Mouse (Mus musculus): Measurements from ENCODE around the gene Rpsa. TPM values are rescaled to one million over a fixed set of nuclear protein-coding genes. Genes with fewer than 3 reads are reported as not detected.
"Not testable (repeated sequence)": the region's sequence is repeated elsewhere in the genome, so short reads cannot be mapped to it uniquely, and the experiment has no call there.

Rpsa gene
- polyA plus RNA-seq, 1 experiment from 2014 or later: 939 TPM

DNA sequence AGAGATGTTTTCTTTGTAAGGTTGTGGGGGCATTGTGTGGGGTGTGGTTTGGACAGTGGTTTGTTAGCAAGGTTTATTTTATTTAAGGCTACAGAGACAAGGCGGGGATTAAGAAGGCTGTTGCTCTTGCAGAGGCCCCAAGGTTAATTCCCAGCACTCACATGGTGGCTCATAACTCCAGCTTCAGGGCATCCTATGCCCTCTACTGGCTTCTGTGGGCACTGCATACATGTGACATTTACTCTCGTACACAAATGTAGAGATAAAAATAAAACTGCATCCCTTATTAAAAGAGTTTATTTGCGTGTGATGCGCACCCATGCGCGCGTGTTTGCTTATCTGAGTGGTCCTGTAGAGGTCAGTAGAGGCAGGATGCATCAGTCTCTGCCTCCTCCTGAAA, 38.4 kb upstream of the Rpsa start:
- Histone ChIP-seq H3K36me3 (ENCODE audit: control insufficient read depth, insufficient read depth, low read length) (no peaks in the 10 kb centered on the region), H3K27me3 (replicated peaks; ENCODE audit: control insufficient read depth, insufficient read depth, low read length) (no peaks in the 10 kb centered on the region), H3K4me3 (ENCODE audit: low read length) (no peak overlapping the region), H3K4me2 (ENCODE audit: low read length) (no peak overlapping the region), H3K9me3 (ENCODE audit: control insufficient read depth, low read length) (0 out of 2 replicates have a peak, but pooled peaks cover 2% of the 10 kb centered on the region), H3K9ac (ENCODE audit: low read depth, low read length) (no peak overlapping the region), H3K27ac (ENCODE audit: low read depth, low read length) (no peak overlapping the region), H3K4me1 (ENCODE audit: control insufficient read depth, insufficient read depth, low read depth, low read length) (no peaks in the 10 kb centered on the region)
- ATAC-seq: no peak
- WGBS: 87% methylated on average over 7 of the region's 7 CpGs

DNA sequence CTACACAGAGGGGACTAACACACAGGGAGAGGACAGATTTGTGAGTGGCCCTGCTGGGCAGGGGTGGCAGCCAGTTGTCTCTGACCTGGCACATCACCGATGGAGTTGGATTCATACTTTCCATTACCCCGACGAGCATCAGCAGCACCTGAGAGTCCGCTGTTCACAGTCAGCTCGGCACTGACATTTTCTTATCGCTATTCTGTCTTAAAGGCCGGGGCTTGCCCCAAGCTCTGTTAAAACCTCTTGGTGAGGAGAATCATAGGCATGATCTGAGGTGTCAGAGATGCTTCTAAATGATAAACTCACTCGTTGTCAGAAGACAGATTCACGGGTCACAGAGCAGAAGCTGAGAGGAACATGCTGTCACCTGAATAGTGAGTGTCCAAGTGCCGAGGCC, 36.4 kb upstream of the Rpsa start:
- 83% methylated on average over 10 of the region's 10 CpGs for WGBS
- Histone ChIP-seq H3K4me2 (ENCODE audit: low read length) (no peak overlapping the region), H3K36me3 (ENCODE audit: control insufficient read depth, insufficient read depth, low read length) (no peaks in the 10 kb centered on the region), H3K9me3 (ENCODE audit: control insufficient read depth, low read length) (0 out of 2 replicates have a peak, but pooled peaks cover 2% of the 10 kb centered on the region), H3K27me3 (replicated peaks; ENCODE audit: control insufficient read depth, insufficient read depth, low read length) (no peaks in the 10 kb centered on the region), H3K4me1 (ENCODE audit: control insufficient read depth, insufficient read depth, low read depth, low read length) (no peaks in the 10 kb centered on the region), H3K27ac (ENCODE audit: low read depth, low read length) (no peak overlapping the region), H3K9ac (ENCODE audit: low read depth, low read length) (no peak overlapping the region), H3K4me3 (ENCODE audit: low read length) (no peak overlapping the region)
- no peak for ATAC-seq

DNA sequence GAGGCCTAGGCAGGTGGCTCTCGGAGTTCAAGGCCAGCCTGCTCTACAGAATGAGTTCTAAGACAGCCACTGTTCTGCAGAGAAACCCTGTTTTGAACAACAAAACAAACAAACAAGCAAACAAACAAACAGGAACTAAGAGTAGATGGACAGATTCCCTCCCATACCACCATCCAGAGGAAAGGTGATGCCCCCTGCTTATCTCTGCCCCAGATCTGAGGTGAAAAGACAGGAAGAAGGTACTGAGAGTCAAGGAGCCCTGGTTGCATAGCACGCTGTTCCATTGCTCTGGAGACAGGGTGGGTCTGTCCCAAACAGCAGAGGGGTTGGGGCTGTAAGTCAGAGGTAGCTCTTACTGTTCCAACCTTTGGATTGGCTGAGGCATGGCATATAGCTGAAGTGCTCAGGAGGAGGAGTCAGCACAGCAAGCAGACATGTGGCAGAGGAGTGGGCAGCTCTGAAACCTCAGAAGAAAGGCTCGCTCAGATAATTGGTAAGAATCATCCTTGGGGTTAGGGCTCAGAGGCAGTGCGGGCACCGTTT, 35.7 kb upstream of the Rpsa start, which contains the start of gene Ccr8:
Gene Ccr8, plus strand, starts transcription at position 419 of the 543 bp plus-strand sequence.
- Histone ChIP-seq H3K36me3 (ENCODE audit: control insufficient read depth, insufficient read depth, low read length) (no peaks in the 10 kb centered on the region), H3K27ac (ENCODE audit: low read depth, low read length) (no peak within 1 kb of the TSS), H3K4me2 (ENCODE audit: low read length) (no peak within 1 kb of the TSS), H3K4me1 (ENCODE audit: control insufficient read depth, insufficient read depth, low read depth, low read length) (no peaks in the 10 kb centered on the region), H3K9me3 (ENCODE audit: control insufficient read depth, low read length) (0 out of 2 replicates have a peak, but pooled peaks cover 2% of the 10 kb centered on the region), H3K4me3 (ENCODE audit: low read length) (no peak within 1 kb of the TSS), H3K27me3 (replicated peaks; ENCODE audit: control insufficient read depth, insufficient read depth, low read length) (no peaks in the 10 kb centered on the region), H3K9ac (ENCODE audit: low read depth, low read length) (no peak within 1 kb of the TSS)
- ATAC-seq: no peak
- 78% methylated on average over 5 of the region's 5 CpGs for WGBS

DNA sequence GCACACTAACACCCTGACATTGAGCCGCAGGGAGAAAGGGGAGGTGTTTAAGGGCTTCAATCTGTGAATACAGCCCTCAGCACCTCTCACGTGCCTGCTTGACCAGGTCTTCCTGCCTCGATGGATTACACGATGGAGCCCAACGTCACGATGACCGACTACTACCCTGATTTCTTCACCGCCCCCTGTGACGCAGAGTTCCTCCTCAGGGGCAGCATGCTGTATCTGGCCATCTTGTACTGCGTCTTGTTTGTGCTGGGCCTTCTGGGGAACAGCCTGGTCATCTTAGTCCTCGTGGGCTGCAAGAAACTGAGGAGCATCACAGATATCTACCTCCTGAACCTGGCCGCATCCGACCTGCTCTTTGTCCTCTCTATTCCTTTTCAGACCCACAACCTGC, 33.8 kb upstream of the Rpsa start:
- 91% methylated on average over 13 of the region's 13 CpGs for WGBS
- Histone ChIP-seq H3K27ac (ENCODE audit: low read depth, low read length) (no peak overlapping the region), H3K36me3 (ENCODE audit: control insufficient read depth, insufficient read depth, low read length) (no peaks in the 10 kb centered on the region), H3K27me3 (replicated peaks; ENCODE audit: control insufficient read depth, insufficient read depth, low read length) (no peaks in the 10 kb centered on the region), H3K9me3 (ENCODE audit: control insufficient read depth, low read length) (no peaks in the 10 kb centered on the region), H3K4me1 (ENCODE audit: control insufficient read depth, insufficient read depth, low read depth, low read length) (no peaks in the 10 kb centered on the region), H3K4me2 (ENCODE audit: low read length) (no peak overlapping the region), H3K9ac (ENCODE audit: low read depth, low read length) (no peak overlapping the region), H3K4me3 (ENCODE audit: low read length) (no peak overlapping the region)
- no peak for ATAC-seq

DNA sequence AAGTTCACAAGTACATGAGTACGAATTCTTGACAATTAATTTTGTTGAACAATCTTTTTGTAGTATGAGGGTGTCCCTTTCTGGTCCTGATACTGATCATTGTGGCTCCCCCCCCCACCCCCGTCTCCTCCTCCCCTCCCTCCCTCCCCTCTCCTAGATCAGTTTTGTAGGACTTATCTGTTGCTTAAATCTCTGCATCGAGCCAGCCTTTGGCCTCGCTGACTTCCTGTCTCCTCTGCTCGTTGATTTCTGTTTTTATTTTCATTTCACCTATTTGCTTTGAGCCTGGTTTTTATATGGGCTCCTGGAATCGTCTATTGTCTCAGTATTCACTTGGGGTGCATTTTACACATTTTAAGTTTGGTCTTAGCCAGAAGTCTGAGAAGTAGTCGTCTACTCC, 31.6 kb upstream of the Rpsa start:
- ATAC-seq: no peak
- Histone ChIP-seq H3K4me3 (ENCODE audit: low read length) (no peak overlapping the region), H3K4me2 (ENCODE audit: low read length) (no peak overlapping the region), H3K27me3 (replicated peaks; ENCODE audit: control insufficient read depth, insufficient read depth, low read length) (no peaks in the 10 kb centered on the region), H3K9ac (ENCODE audit: low read depth, low read length) (no peak overlapping the region), H3K36me3 (ENCODE audit: control insufficient read depth, insufficient read depth, low read length) (no peaks in the 10 kb centered on the region), H3K27ac (ENCODE audit: low read depth, low read length) (no peak overlapping the region), H3K4me1 (ENCODE audit: control insufficient read depth, insufficient read depth, low read depth, low read length) (no peaks in the 10 kb centered on the region), H3K9me3 (ENCODE audit: control insufficient read depth, low read length) (no peaks in the 10 kb centered on the region)
- WGBS: 80% methylated on average over 7 of the region's 7 CpGs

DNA sequence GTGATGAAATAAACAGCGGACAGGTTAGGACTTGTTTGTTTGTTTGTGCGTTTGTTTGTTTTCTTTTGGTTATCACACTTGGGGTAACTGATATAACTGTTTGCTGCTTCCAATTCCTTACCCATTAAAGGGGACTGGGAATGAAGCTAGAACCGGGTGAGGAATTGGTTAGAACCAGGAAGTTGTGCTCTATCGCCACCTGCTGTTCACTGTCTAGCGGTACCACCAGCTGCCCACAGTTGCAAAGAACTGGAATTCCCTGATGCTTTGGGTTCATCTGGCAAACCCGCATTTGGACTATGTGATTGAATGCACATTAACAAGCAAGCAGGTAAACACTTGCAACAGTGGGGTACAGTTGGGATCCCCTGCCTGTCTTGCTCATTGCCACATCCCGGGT, 28.8 kb upstream of the Rpsa start:
- Histone ChIP-seq H3K4me3 (ENCODE audit: low read length) (no peak overlapping the region), H3K36me3 (ENCODE audit: control insufficient read depth, insufficient read depth, low read length) (no peaks in the 10 kb centered on the region), H3K9ac (ENCODE audit: low read depth, low read length) (no peak overlapping the region), H3K27me3 (replicated peaks; ENCODE audit: control insufficient read depth, insufficient read depth, low read length) (no peaks in the 10 kb centered on the region), H3K9me3 (ENCODE audit: control insufficient read depth, low read length) (peaks cover 4% of the 10 kb centered on the region), H3K27ac (ENCODE audit: low read depth, low read length) (no peak overlapping the region), H3K4me2 (ENCODE audit: low read length) (no peak overlapping the region), H3K4me1 (ENCODE audit: control insufficient read depth, insufficient read depth, low read depth, low read length) (no peaks in the 10 kb centered on the region)
- WGBS: 19% methylated on average over 7 of the region's 7 CpGs
- ATAC-seq: no peak

DNA sequence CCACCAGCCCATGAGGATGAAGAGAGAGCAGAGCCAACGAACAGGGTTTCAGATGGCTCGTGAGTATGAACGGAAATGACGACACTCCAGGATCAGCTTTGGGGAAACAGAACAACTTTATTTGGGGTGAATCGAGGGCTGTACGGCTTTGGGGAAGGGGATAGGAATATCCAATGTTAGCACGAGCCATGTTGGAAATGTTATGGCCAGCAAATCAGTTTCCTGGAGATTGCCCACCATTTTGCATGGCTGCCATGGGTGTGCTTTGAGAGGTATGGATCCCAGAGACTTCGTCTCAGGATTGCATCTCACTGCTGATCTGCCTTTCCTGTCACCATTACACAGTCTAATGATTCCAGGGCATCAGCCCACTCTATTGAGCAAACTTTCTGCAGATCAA, 28.2 kb upstream of the Rpsa start:
- Histone ChIP-seq H3K27ac (ENCODE audit: low read depth, low read length) (no peak overlapping the region), H3K36me3 (ENCODE audit: control insufficient read depth, insufficient read depth, low read length) (no peaks in the 10 kb centered on the region), H3K9me3 (ENCODE audit: control insufficient read depth, low read length) (peaks cover 6% of the 10 kb centered on the region), H3K4me2 (ENCODE audit: low read length) (no peak overlapping the region), H3K4me1 (ENCODE audit: control insufficient read depth, insufficient read depth, low read depth, low read length) (no peaks in the 10 kb centered on the region), H3K9ac (ENCODE audit: low read depth, low read length) (no peak overlapping the region), H3K4me3 (ENCODE audit: low read length) (no peak overlapping the region), H3K27me3 (replicated peaks; ENCODE audit: control insufficient read depth, insufficient read depth, low read length) (no peaks in the 10 kb centered on the region)
- WGBS: 89% methylated on average over 8 of the region's 8 CpGs
- ATAC-seq: no peak

DNA sequence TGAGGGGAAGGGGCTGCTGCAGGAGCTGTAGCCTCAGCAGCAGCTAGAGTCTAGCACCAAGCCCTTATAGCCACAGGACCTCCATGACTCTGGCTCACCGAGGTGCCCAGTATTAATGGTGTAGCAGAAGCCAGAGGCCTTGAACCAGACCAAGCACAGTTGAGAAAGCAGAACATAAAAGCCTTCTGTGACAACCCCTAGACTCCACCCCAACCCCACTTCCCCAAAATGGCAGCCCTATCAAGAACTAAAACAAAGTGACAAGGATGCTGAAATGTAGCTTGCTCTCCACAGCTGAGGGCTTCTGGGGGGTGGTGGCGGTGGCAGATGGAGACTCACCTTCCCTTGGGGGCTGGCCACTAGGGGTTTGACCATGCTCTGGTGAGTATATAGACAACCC, 26.3 kb upstream of the Rpsa start:
- H3K27ac ChIP-seq (ENCODE audit: low read depth, low read length): no peak overlapping the region
- H3K4me3 ChIP-seq (ENCODE audit: low read length): no peak overlapping the region
- no peak for ATAC-seq
- H3K27me3 ChIP-seq (replicated peaks; ENCODE audit: control insufficient read depth, insufficient read depth, low read length): no peaks in the 10 kb centered on the region
- no peaks in the 10 kb centered on the region for H3K36me3 ChIP-seq (ENCODE audit: control insufficient read depth, insufficient read depth, low read length)
- no peaks in the 10 kb centered on the region for H3K4me1 ChIP-seq (ENCODE audit: control insufficient read depth, insufficient read depth, low read depth, low read length)
- peaks cover 6% of the 10 kb centered on the region for H3K9me3 ChIP-seq (ENCODE audit: control insufficient read depth, low read length)
- WGBS: 100% methylated on average over 2 of the region's 2 CpGs
- no peak overlapping the region for H3K9ac ChIP-seq (ENCODE audit: low read depth, low read length)
- H3K4me2 ChIP-seq (ENCODE audit: low read length): no peak overlapping the region

DNA sequence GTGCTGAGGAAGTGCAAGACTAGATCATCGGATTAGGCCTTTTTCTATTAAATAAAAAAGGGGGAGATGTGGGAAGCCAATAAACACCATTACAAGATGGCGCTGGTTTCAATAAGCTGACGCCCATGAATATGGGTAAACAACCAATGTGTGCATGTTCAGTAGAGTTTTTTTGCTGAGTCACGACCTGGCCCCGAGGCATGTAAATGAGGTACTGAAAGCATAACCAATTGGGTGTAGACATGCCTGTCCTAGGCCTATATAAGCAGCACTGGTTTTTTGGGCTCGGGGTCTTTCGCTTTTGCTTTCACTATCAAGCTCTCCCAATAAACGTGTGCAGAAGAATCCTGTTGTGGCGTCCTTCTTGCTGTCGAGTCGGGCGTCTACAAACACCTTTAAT, 18.5 kb upstream of the Rpsa start:
- not testable (repeated sequence) for H3K9me3 ChIP-seq (ENCODE audit: control insufficient read depth, low read length); H3K27me3 ChIP-seq (replicated peaks; ENCODE audit: control insufficient read depth, insufficient read depth, low read length); H3K4me3 ChIP-seq (ENCODE audit: low read length); H3K9ac ChIP-seq (ENCODE audit: low read depth, low read length); ATAC-seq; H3K4me2 ChIP-seq (ENCODE audit: low read length); H3K27ac ChIP-seq (ENCODE audit: low read depth, low read length); H3K4me1 ChIP-seq (ENCODE audit: control insufficient read depth, insufficient read depth, low read depth, low read length); H3K36me3 ChIP-seq (ENCODE audit: control insufficient read depth, insufficient read depth, low read length)
- 95% methylated on average over 12 of the region's 12 CpGs for WGBS

Measured in hindbrain, embryonic 16.5 days (tissue).